Mouse (Mus musculus): ENCODE data around the gene Ephx1. TPM values are rescaled to one million over a fixed set of nuclear protein-coding genes. Genes with fewer than 3 reads are reported as not detected.

The Ephx1 gene
- polyA plus RNA-seq, 1 experiment from 2014 or later, result 3.6 TPM

DNA sequence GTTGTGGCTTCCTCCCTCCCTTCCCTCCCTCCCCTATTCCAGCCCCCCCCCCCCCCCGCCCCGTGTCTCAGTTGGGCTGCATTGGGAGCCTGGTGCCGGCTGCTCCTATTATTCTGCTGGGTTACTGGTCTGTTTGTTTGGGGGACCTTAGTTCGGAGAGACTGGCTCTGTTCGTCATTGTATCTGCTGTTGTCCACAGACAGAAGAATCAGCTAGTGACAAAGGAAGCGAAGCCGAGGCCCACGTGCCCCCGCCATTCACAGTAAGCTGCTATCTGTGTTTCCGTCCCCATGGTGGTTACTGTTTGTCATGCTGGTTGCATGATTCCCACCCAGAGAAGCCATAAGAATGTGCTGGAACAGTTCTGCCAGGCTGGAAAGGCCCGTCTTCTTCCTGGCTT is 47.8 kb downstream of the Ephx1 start:
- H3K27me3 ChIP-seq (ENCODE audit: insufficient read depth, low read length), result no peaks in the 10 kb centered on the region
- no peak overlapping the region for H3K9ac ChIP-seq
- H3K4me3 ChIP-seq (ENCODE audit: low read depth, low read length), result no peak overlapping the region
- no peak for TF ChIP-seq CTCF (IDR thresholded peaks at IDR 0.05; ENCODE audit: low read depth)
- WGBS, result 82% methylated on average over 10 of the region's 11 CpGs
- H3K9me3 ChIP-seq (ENCODE audit: low read depth, low read length), result no peaks in the 10 kb centered on the region
- no peaks in the 10 kb centered on the region for H3K4me1 ChIP-seq (ENCODE audit: insufficient read depth)
- H3K27ac ChIP-seq (ENCODE audit: low read depth), result no peak overlapping the region
- ATAC-seq (ENCODE audit: insufficient read depth) (no peak), DNase-seq (no peak)
- 0 out of 2 replicates have a peak, but pooled peaks cover 8% of the 10 kb centered on the region for H3K36me3 ChIP-seq (ENCODE audit: insufficient read depth)
- no peak overlapping the region for H3K4me2 ChIP-seq

DNA sequence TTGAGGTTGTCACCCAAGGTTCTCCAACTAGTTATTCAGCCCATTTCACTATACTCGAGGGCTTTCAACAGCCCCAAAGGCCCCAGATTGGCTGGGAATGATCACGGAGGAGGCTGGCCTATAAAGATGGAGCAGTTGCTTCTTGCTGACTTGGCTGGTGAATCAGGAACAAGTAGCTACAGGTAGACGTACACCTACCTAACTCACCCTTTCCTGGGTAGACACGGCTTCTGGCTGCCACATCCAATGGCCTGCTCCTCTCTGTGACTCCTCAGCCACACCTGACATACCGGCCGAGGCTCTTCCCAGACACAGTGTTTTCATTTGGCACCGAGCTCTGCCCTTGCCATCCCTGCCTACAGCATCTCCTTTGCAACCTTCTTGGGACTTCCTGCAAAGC is 53.4 kb downstream of the Ephx1 start:
- ATAC-seq (ENCODE audit: insufficient read depth) (no peak), DNase-seq (no peak)
- H3K27me3 ChIP-seq (ENCODE audit: insufficient read depth, low read length), result no peaks in the 10 kb centered on the region
- H3K9me3 ChIP-seq (ENCODE audit: low read depth, low read length), result no peaks in the 10 kb centered on the region
- TF ChIP-seq CTCF (IDR thresholded peaks at IDR 0.05; ENCODE audit: low read depth), result no peak
- H3K4me1 ChIP-seq (ENCODE audit: insufficient read depth), result no peaks in the 10 kb centered on the region
- no peak overlapping the region for H3K9ac ChIP-seq
- peaks cover 6% of the 10 kb centered on the region; the same call in 1 of the 2 replicates for H3K36me3 ChIP-seq (ENCODE audit: insufficient read depth)
- 75% methylated on average over 7 of the region's 7 CpGs for WGBS
- H3K27ac ChIP-seq (ENCODE audit: low read depth), result no peak overlapping the region
- no peak overlapping the region for H3K4me3 ChIP-seq (ENCODE audit: low read depth, low read length)
- H3K4me2 ChIP-seq, result no peak overlapping the region

DNA sequence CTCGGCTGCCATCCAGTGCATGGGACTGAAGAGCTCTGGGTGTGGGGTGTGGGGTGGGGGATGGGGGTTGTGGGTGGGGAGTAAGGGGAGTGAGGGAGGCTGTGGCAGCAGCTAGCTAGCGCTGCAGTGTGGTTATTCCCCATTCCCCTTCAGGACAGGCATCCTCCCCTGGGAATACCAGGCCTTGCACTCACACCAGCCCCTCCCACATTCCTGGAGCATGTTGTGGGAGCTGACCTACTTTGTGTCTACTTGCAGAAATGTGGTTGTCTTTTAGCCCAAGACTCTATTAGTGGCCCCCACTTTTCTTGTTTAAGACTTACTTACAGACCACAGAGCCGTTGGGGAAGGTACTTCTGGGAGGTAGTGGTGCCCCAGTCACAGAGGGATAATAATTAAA is 54.2 kb downstream of the Ephx1 start:
- Histone ChIP-seq H3K4me3 (ENCODE audit: low read depth, low read length) (no peak overlapping the region), H3K4me1 (ENCODE audit: insufficient read depth) (no peaks in the 10 kb centered on the region), H3K4me2 (no peak overlapping the region), H3K9me3 (ENCODE audit: low read depth, low read length) (no peaks in the 10 kb centered on the region), H3K27ac (ENCODE audit: low read depth) (no peak overlapping the region), H3K36me3 (ENCODE audit: insufficient read depth) (peaks cover 13% of the 10 kb centered on the region), H3K27me3 (ENCODE audit: insufficient read depth, low read length) (no peaks in the 10 kb centered on the region), H3K9ac (no peak overlapping the region)
- no peak for TF ChIP-seq CTCF (IDR thresholded peaks at IDR 0.05; ENCODE audit: low read depth)
- DNase-seq, result no peak
- no peak for ATAC-seq (ENCODE audit: insufficient read depth)
- 49% methylated on average over 3 of the region's 3 CpGs for WGBS

DNA sequence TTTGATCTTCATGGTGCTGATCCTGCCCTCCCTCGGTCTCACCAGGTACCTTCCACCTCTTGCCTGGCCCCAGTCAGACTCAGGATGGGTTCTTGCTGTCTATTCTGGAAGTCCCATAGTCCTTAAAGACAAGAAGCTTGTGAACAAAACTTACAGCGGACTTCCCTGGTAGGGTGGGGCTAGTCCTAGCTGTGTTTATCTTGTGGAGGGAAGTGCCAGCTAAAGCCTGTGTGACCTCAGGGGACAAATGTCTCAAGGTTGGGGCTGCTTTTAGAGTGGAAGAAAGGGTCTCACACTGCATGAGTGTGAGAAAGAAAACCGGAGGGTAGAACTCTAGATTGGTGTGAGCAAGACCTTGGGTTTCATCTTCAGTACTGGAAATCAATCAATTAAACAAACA is 54.9 kb downstream of the Ephx1 start:
- Histone ChIP-seq H3K4me1 (ENCODE audit: insufficient read depth) (no peaks in the 10 kb centered on the region), H3K27ac (ENCODE audit: low read depth) (no peak overlapping the region), H3K4me2 (no peak overlapping the region), H3K27me3 (ENCODE audit: insufficient read depth, low read length) (no peaks in the 10 kb centered on the region), H3K36me3 (ENCODE audit: insufficient read depth) (peaks cover 17% of the 10 kb centered on the region), H3K9ac (no peak overlapping the region), H3K9me3 (ENCODE audit: low read depth, low read length) (no peaks in the 10 kb centered on the region), H3K4me3 (ENCODE audit: low read depth, low read length) (no peak overlapping the region)
- no peak for DNase-seq
- no peak for TF ChIP-seq CTCF (IDR thresholded peaks at IDR 0.05; ENCODE audit: low read depth)
- WGBS, result 73% methylated on average over 3 of the region's 3 CpGs
- no peak for ATAC-seq (ENCODE audit: insufficient read depth)

DNA sequence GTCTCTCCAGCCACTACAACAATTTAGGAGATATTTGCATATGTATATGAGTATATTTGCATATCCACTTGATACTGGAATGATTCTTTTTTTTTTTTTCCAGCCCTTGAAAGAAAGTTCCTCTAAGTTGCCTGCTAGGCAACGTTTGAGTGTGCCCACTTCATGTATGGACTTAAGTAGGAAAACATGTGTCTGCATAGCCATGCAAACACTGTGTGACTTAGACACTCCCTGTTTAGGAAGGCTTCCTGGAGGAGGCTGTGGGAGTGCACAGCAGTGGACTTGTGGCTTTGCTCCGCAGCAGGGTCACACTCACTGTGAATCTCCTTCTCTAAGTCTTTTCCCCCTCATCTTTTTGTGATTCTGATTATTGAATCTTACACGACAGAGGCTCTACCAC is 61.9 kb downstream of the Ephx1 start:
- H3K4me3 ChIP-seq (ENCODE audit: low read depth, low read length), result no peak overlapping the region
- H3K4me2 ChIP-seq, result no peak overlapping the region
- no peaks in the 10 kb centered on the region for H3K9me3 ChIP-seq (ENCODE audit: low read depth, low read length)
- ATAC-seq (ENCODE audit: insufficient read depth), result no peak
- no peak overlapping the region for H3K9ac ChIP-seq
- peaks cover 31% of the 10 kb centered on the region for H3K36me3 ChIP-seq (ENCODE audit: insufficient read depth)
- no peaks in the 10 kb centered on the region for H3K4me1 ChIP-seq (ENCODE audit: insufficient read depth)
- WGBS, result 58% methylated on average over 3 of the region's 3 CpGs
- no peaks in the 10 kb centered on the region for H3K27me3 ChIP-seq (ENCODE audit: insufficient read depth, low read length)
- H3K27ac ChIP-seq (ENCODE audit: low read depth), result no peak overlapping the region
- DNase-seq, result no peak
- no peak for TF ChIP-seq CTCF (IDR thresholded peaks at IDR 0.05; ENCODE audit: low read depth)

DNA sequence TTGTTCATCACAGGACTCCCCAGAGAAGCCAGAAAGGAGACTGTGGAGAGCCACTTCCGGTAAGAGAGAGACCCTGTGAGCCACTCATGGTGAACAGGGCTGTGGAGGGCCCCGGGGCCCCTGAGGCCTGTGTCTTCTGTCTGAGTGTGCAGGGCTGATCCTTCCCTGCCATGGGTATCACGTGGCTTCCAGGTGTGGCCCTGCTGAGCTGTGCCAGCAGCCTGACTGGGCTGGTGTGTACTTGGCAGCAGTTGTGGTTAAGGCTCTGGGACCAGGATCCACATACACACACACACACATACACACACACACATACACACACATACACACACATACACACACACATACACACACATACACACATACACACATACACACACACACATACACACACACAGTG is 62.7 kb downstream of the Ephx1 start:
- H3K36me3 ChIP-seq (ENCODE audit: insufficient read depth), result peaks cover 31% of the 10 kb centered on the region

DNA sequence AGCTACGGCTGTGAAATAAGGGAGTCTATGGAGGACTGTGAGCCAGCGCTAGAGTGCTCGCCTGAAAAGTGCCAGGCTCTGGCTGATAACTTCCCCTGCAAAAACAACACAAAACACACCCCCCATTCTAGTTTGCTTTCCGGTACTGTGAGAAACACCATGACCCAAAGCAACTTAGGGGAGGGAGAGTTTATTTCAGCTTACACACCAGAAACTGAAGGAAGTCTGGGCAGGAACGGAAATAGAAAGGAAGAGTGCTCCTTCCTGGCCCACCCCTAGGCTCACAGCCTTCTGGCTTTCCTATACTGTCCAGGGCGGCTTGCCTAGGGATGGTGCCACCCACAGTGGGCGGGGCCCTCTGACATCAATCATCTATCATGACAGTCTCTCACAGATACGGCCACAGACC is 63.7 kb downstream of the Ephx1 start:
- 76% methylated on average over 8 of the region's 8 CpGs for WGBS
- no peaks in the 10 kb centered on the region for H3K4me1 ChIP-seq (ENCODE audit: insufficient read depth)
- H3K27ac ChIP-seq (ENCODE audit: low read depth), result no peak overlapping the region
- no peak overlapping the region for H3K9ac ChIP-seq
- ATAC-seq (ENCODE audit: insufficient read depth) (peak; percentile 81), DNase-seq (peak; percentile 59)
- H3K4me2 ChIP-seq, result no peak overlapping the region
- no peaks in the 10 kb centered on the region for H3K27me3 ChIP-seq (ENCODE audit: insufficient read depth, low read length)
- peaks cover 28% of the 10 kb centered on the region for H3K36me3 ChIP-seq (ENCODE audit: insufficient read depth)
- H3K4me3 ChIP-seq (ENCODE audit: low read depth, low read length), result no peak overlapping the region
- no peaks in the 10 kb centered on the region for H3K9me3 ChIP-seq (ENCODE audit: low read depth, low read length)
- TF ChIP-seq CTCF (IDR thresholded peaks at IDR 0.05; ENCODE audit: low read depth), result no peak

More for the DNA sequence above, 62.7 kb downstream of the Ephx1 start:
- 81% methylated on average over 3 of the region's 3 CpGs for WGBS
- Histone ChIP-seq H3K4me3 (ENCODE audit: low read depth, low read length) (no peak overlapping the region), H3K27me3 (ENCODE audit: insufficient read depth, low read length) (no peaks in the 10 kb centered on the region), H3K27ac (ENCODE audit: low read depth) (no peak overlapping the region), H3K4me1 (ENCODE audit: insufficient read depth) (no peaks in the 10 kb centered on the region), H3K4me2 (no peak overlapping the region), H3K9ac (no peak overlapping the region), H3K9me3 (ENCODE audit: low read depth, low read length) (no peaks in the 10 kb centered on the region)
- TF ChIP-seq CTCF (IDR thresholded peaks at IDR 0.05; ENCODE audit: low read depth), result no peak
- DNase-seq (no peak), ATAC-seq (ENCODE audit: insufficient read depth) (no peak)

DNA sequence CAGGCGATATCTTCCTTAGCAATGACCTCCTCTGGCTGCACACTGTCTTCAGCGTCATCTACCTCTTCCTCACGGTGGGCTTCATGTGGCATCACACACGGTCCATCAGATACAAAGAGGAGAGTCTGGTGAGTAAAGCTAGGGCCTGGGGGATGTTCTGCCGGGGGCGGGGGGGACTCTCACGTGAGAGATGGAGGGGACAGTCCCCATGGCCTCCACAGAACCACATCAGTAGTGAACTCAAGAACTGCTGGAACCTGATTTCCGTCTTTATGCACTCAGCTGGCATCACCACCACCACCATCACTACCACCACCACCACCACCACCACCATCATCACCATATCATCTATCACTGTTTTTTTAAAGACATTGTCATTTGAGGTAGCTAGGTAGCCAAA is 64.3 kb downstream of the Ephx1 start:
- 92% methylated on average over 8 of the region's 8 CpGs for WGBS
- no peak overlapping the region for H3K9ac ChIP-seq
- peaks cover 22% of the 10 kb centered on the region for H3K36me3 ChIP-seq (ENCODE audit: insufficient read depth)
- ATAC-seq (ENCODE audit: insufficient read depth) (no peak), DNase-seq (no peak)
- H3K9me3 ChIP-seq (ENCODE audit: low read depth, low read length), result no peaks in the 10 kb centered on the region
- no peak overlapping the region for H3K4me3 ChIP-seq (ENCODE audit: low read depth, low read length)
- 0 out of 2 replicates have a peak, but pooled peaks cover 3% of the 10 kb centered on the region for H3K4me1 ChIP-seq (ENCODE audit: insufficient read depth)
- H3K4me2 ChIP-seq, result no peak overlapping the region
- H3K27me3 ChIP-seq (ENCODE audit: insufficient read depth, low read length), result no peaks in the 10 kb centered on the region
- TF ChIP-seq CTCF (IDR thresholded peaks at IDR 0.05; ENCODE audit: low read depth), result no peak
- H3K27ac ChIP-seq (ENCODE audit: low read depth), result no peak overlapping the region

All from lung, embryonic 14.5 days (tissue).